Comparison of ENCODE assay signal across 17 mouse cellular contexts in genomic region chr19:29008069-29008706, GRCm38 (mm10). TPM values are rescaled to one million over a fixed set of nuclear protein-coding genes. Genes with fewer than 3 reads are reported as not detected.
DNase-seq lines count a peak whose midpoint lies in the region.
"Had no signal": no experiment of that assay in that cellular context is flagged by ENCODE, and none has a peak within 500 bp of the region (broad histone marks: within the 10 kb centered on the region; RNA-seq: fewer than 3 reads in every experiment).

No protein-coding gene starts in this region.

- DNase-seq in adrenal gland, adult (ENCODE audit: inconsistent age in 2 of 2, low spot score in 1 of 2), result peak; percentile 38 to 60
- DNase-seq in adrenal gland, postnatal 4 days (ENCODE audit: low spot score in 2 of 2), result no peak
- DNase-seq in heart, adult 11 months, result peak; percentile 80
- no peak for DNase-seq in heart, postnatal 4 days
- DNase-seq in R1 (ENCODE audit: low read depth, low spot score), result peak; percentile 97
- no peak for DNase-seq in urinary bladder, postnatal 36 days (ENCODE audit: low spot score in 2 of 2)
- DNase-seq in cerebellum, postnatal 4 days (ENCODE audit: low spot score in 2 of 2), result no peak
- DNase-seq: B cell, adult 2 months; cerebellum, adult 18-20 months; cerebellum, adult 9-11 months; cerebellum, postnatal 36 days; gastrocnemius, adult 2 months; gastrocnemius, postnatal 36 days; heart, adult 18-20 months; heart, postnatal 10 days; kidney, adult 11 months had no signal

RNA-seq across cellular contexts. Expression of gene Cdc37l1, which starts 18.0 kb away (rescaled TPM):
- total RNA-seq in adrenal gland, postnatal 4 days (2021), result 10 to 100 TPM; 44.8 to 46.0 TPM
- total RNA-seq in heart, postnatal 4 days (2021), result 10 to 100 TPM; 61.7 to 67.8 TPM

RNA-seq across cellular contexts. Expression of gene Ak3, which starts 39.6 kb away (rescaled TPM):
- 100 to 1,000 TPM; 146 to 153 TPM for total RNA-seq in adrenal gland, postnatal 4 days (2021)
- total RNA-seq in heart, postnatal 4 days (2021), result 10 to 100 TPM; 73.8 to 77.5 TPM

RNA-seq across cellular contexts. Expression of gene 4430402I18Rik, which starts 40.6 kb away (rescaled TPM):
- 1 to 10 TPM; 6.3 to 6.4 TPM for total RNA-seq in adrenal gland, postnatal 4 days (2021)
- total RNA-seq in heart, postnatal 4 days (2021), result 10 to 100 TPM; 16.1 to 19.5 TPM
- total RNA-seq: hematopoietic stem cell, adult 5-6 weeks had no signal

RNA-seq across cellular contexts. Expression of gene Plpp6, which starts 44.4 kb away (rescaled TPM):
- total RNA-seq in adrenal gland, postnatal 4 days (2021), result 10 to 100 TPM; 22.7 to 26.9 TPM
- 1 to 10 TPM; 6.6 to 7.0 TPM for total RNA-seq in heart, postnatal 4 days (2021)

Comparison
In these comparisons a context has a peak if more than half of its experiments do, and no peak if none do; other contexts are left out.
1. DNase-seq: peak in adrenal gland, adult (2 of 2), heart, adult 11 months (single experiment) and R1 (single experiment); none in adrenal gland, postnatal 4 days (0 of 2), heart, postnatal 4 days (single experiment), urinary bladder, postnatal 36 days (0 of 2) and cerebellum, postnatal 4 days (0 of 2).